Mouse (Mus musculus): ENCODE results near the gene Trim71. TPM values are rescaled to one million over a fixed set of nuclear protein-coding genes. Genes with fewer than 3 reads are reported as not detected.

Gene Trim71
- not detected for polyA plus RNA-seq (2017; shearing (Covaris generic))

DNA sequence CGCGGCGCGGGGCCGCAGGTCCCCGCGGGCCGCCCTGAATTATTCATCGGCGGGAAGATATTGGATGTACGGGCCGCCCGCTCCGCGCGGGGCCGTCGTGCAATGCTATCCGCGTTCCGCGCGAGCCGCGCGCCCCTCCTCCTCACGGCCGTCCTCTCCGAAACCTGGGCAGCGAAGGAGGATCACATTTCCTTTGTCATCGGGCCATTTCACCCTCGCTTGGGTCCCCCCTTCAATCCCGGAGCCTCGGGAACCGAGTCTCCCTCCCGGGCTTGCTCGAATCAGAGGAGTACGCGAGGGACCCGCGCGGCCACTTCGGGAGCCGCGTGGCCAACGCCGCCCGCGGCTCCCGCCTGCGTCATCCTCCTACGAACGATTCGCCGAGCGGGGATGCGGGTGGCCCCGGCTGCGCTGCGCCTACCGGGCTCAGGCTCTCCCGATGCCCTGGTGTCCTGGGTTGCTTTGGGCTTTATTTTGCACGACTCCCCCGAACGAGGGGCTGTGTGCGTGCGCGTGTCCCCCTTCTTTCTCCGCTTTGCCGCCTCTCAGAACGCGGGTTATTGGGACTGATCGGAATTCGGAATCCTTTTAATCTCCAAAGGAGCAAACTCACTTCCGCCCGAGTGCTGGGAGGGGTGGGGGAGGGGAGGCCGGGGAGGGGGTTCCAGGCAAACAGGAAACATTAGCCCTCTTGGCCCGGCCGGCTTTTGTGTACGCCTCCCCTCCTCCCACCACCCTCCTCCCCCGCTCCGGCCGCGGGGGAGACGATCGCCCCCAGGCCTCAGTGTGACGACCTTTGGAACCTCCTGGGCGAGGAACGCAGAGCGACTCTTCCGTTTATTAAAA lies at the start of gene Trim71:
Gene Trim71, minus strand, starts transcription at position 609 of the 846 bp plus-strand sequence.

DNA sequence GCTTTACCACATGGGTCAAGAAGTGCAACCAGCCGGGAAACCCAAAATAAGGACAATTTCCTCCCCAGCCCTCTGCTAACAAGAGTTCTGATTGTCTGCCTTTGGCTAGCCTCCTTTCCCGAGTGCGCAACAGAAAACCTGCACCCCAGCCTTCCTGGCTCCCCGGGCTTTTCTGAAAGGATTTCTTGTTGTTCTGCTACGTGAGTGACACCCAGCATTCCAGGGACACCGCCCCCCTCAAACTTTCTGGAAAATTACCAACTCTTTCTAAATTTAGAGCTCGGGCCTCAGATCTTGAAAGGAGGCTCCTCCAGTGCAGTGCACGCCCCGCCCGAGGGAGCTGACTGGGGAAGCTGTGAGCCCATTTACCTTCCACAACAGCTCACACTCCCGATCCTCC lies 48.8 kb downstream of the Trim71 start, which contains the start of gene C130032M10Rik:
Gene C130032M10Rik, plus strand, starts transcription at position 334 of the 400 bp plus-strand sequence.

GRCm38 (mm10) chr9:114504816-114505215 lies 59.4 kb downstream of the Trim71 start, which contains the start of gene Ccr4:
TSS of gene Ccr4 (minus strand) at chr9:114504916.

Other genes starting within 250 kb of the Trim71 start
- 4.8 TPM for gene Bcl2a1c, start 234.2 kb downstream of the Trim71 start, polyA plus RNA-seq (2017; shearing (Covaris generic))
- gene Crtap, start 173.7 kb downstream of the Trim71 start, polyA plus RNA-seq (2017; shearing (Covaris generic)), result 2.8 TPM
- gene Glb1, start 163.3 kb downstream of the Trim71 start, polyA plus RNA-seq (2017; shearing (Covaris generic)), result 54.6 TPM
- 29.1 TPM for gene Tmppe, start 163.3 kb downstream of the Trim71 start, polyA plus RNA-seq (2017; shearing (Covaris generic))
- gene Ccr4, start 59.5 kb downstream of the Trim71 start, polyA plus RNA-seq (2017; shearing (Covaris generic)), result 47.8 TPM
- gene C130032M10Rik, start 48.7 kb downstream of the Trim71 start, polyA plus RNA-seq (2017; shearing (Covaris generic)), result not detected
- gene Cnot10, start 75.8 kb upstream of the Trim71 start, polyA plus RNA-seq (2017; shearing (Covaris generic)), result 69.9 TPM
- gene Dync1li1, start 124.4 kb upstream of the Trim71 start, polyA plus RNA-seq (2017; shearing (Covaris generic)), result 69.4 TPM
- gene Cmtm6, start 166.7 kb upstream of the Trim71 start, polyA plus RNA-seq (2017; shearing (Covaris generic)), result 243 TPM
- 149 TPM for gene Cmtm7, start 217.5 kb upstream of the Trim71 start, polyA plus RNA-seq (2017; shearing (Covaris generic))

Data from inflammation-experienced regulatory T-cells, adult 16 weeks (primary cell).